Mouse (Mus musculus): Measurements from ENCODE around the gene Trim9.

GRCm38 (mm10) chr12:70212501-70212900 lies 134.9 kb downstream of the Trim9 start:
- TF ChIP-seq CTCF (IDR thresholded peaks at IDR 0.05; ENCODE audit: control insufficient read depth, insufficient read depth, insufficient read length) = no peak
- no peak for TF ChIP-seq USF1 (IDR thresholded peaks at IDR 0.05; ENCODE audit: low read depth)
